Mouse (Mus musculus) liver, embryonic 14.5 days (tissue): ENCODE results near the gene Plod2.

Experiments used
- CTCF ChIP-seq: IDR thresholded peaks from 2 replicates; pipeline ENCODE4 v1.5.1; 2016; ENCODE audit warnings: antibody characterized with exemption, low read depth, control low read depth
- EP300 ChIP-seq: IDR thresholded peaks from 2 replicates; pipeline ENCODE4 v1.6.1; 2016; ENCODE audit warnings: antibody characterized with exemption, low read depth

DNA sequence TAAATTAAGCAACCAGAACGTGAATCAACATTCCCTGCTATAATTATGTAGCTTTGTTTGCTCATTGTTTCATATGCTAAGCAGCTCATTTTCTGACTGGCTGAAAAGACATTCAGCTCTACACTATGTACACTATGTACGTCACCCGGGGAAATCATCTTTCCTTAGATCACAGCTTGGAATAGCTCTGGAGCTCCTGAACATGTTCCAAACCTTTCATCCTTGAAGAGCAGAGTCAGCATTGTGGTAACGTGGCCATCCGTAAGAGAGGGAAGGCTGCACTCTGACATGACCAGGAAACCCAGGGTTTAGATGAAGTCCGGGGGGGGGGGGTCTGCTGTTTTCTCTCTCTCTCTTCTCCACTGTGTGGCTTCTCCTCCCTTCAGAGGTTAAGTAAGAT, 3.8 kb upstream of the Plod2 start:
- TF ChIP-seq CTCF, result no peak
- TF ChIP-seq EP300, result no peak
